Mouse (Mus musculus) embryonic facial prominence, embryonic 10.5 days (tissue): ENCODE measurements around the gene Usp38. TPM values are rescaled to one million over a fixed set of nuclear protein-coding genes. Genes with fewer than 3 reads are reported as not detected.
"Not testable (repeated sequence)": the region's sequence is repeated elsewhere in the genome, so short reads cannot be mapped to it uniquely, and the experiment has no call there.

Experiments used
- DNase-seq: peaks from one replicate; pipeline ENCODE4 v3.0.0-alpha.2; 2017; ENCODE audit warnings: low spot score
- H3K27ac ChIP-seq: fragments of 300-500 bp; sonication (generic); replicated peaks from 2 replicates; pipeline ENCODE4 v1.5.1; 2016; ENCODE audit warnings: mild to moderate bottlenecking
- H3K27me3 ChIP-seq: fragments of 300-500 bp; sonication (generic); replicated peaks from 2 replicates; pipeline ENCODE4 v1.6.1; 2016; ENCODE audit warnings: low read depth, mild to moderate bottlenecking; ENCODE audit not compliant: poor library complexity, severe bottlenecking
- H3K36me3 ChIP-seq: fragments of 300-500 bp; sonication (generic); replicated peaks from 2 replicates; pipeline ENCODE4 v1.6.1; 2016; ENCODE audit warnings: mild to moderate bottlenecking, moderate library complexity
- H3K4me1 ChIP-seq: fragments of 300-500 bp; sonication (generic); 2 replicates; pipeline ENCODE4 v1.6.1; 2016
- H3K4me3 ChIP-seq: fragments of 300-500 bp; sonication (generic); 2 replicates; pipeline ENCODE4 v1.5.1; 2016; ENCODE audit warnings: mild to moderate bottlenecking, moderate library complexity
- H3K9me3 ChIP-seq: fragments of 300-500 bp; sonication (generic); 2 replicates; pipeline ENCODE4 v1.6.1; 2016; ENCODE audit warnings: mild to moderate bottlenecking
- WGBS: fragments of 180-500 bp; shearing (Covaris S2); methylation state at CpG from one replicate; pipeline ENCODE4 v1.1.7; 2016; 5-methylcytosine and 5-hydroxymethylcytosine counted together
- polyA plus RNA-seq: library from polyadenylated mRNA; unstranded; fragments of >200 nt; fragmentation: Nextera tagmentation; extraction: Ambion mirVana; gene quantifications from 2 replicates; pipeline ENCODE4 v1.2.1, GENCODE M21; 2016

Usp38 gene
- 24.3 and 24.9 TPM in 2 replicates for polyA plus RNA-seq

GRCm38 (mm10) chr8:81014789-81015699, at the start of gene Usp38:
Usp38 (minus strand) TSS chr8:81014928.
- Histone ChIP-seq H3K36me3 (peaks cover 13% of the 10 kb centered on the region), H3K27me3 (no peaks in the 10 kb centered on the region), H3K9me3 (no peaks in the 10 kb centered on the region), H3K4me1 (peaks cover 28% of the 10 kb centered on the region), H3K4me3 (peak within 1 kb of the TSS; percentile 86), H3K27ac (peak within 1 kb of the TSS; percentile 91)
- 3% methylated on average over 57 of the region's 57 CpGs for WGBS
- peak; percentile 100 for DNase-seq

DNA sequence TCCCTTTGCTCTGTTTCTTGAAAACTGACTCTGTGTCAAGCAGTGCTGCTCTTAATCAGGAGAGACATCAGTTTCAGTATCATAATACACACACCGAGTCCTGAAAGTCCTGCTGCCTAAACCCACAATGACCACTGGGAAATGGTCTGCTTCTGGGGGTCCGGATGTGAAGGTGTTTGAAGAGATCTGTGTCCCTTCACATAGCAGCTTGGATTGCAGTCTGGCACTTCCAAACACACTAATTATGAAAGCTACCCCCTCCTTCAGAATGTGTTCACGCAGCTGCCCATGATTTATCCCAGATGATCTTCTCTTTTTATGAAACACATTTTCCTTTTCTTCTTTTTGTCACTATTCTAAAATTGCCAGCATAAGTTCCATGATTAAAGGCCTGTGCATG, 47.8 kb upstream of the Usp38 start:
- no peak for DNase-seq
- Histone ChIP-seq H3K4me3 (no peak overlapping the region), H3K9me3 (no peaks in the 10 kb centered on the region), H3K27ac (no peak overlapping the region), H3K36me3 (no peaks in the 10 kb centered on the region), H3K27me3 (no peaks in the 10 kb centered on the region), H3K4me1 (0 out of 2 replicates have a peak, but pooled peaks cover 3% of the 10 kb centered on the region)
- WGBS: 56% methylated on average over 3 of the region's 3 CpGs

DNA sequence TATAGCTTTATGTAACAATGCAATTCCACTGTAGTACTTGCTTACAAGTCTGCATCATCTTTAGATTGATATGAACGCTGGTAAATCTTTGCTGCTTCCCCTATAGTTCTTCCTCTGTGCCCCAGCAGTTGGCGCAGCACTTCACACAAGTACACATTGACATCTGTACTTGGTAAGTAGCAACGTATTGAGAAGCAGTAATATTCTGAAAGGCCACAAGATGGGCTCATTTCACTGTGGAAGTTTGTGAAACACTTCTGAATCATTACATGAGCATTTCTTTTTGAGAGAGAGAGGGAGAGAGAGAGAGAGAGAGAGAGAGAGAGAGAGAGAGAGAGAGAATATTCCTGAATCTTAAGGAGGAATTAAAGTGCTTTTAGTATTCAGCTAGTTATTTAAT, 47.2 kb upstream of the Usp38 start:
- Histone ChIP-seq H3K27me3 (no peaks in the 10 kb centered on the region), H3K27ac (no peak overlapping the region), H3K9me3 (no peaks in the 10 kb centered on the region), H3K4me1 (0 out of 2 replicates have a peak, but pooled peaks cover 3% of the 10 kb centered on the region), H3K4me3 (no peak overlapping the region), H3K36me3 (no peaks in the 10 kb centered on the region)
- 49% methylated on average over 3 of the region's 3 CpGs for WGBS
- DNase-seq: peak; percentile 12

DNA sequence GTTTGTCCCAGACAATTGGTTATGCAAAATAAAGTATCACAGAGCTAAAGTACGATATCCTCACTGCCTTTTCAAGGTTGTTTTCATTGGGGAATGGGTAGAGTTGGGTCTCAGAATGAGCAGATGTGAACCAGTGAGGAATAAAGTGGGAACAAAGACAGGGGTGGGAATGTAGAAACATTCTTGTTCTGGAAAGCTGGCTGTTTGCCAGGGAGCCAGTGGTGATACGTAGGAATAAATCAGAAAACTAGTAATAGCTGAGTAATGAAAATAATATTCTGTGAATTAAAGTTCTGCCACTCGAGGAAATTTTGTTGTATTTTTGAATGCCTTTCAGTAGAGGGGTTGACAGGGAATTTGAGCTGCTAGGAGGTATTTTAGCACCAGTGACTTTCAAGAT, 29.5 kb upstream of the Usp38 start:
- no peak overlapping the region for H3K27ac ChIP-seq
- H3K27me3 ChIP-seq: no peaks in the 10 kb centered on the region
- no peak for DNase-seq
- no peaks in the 10 kb centered on the region for H3K9me3 ChIP-seq
- H3K36me3 ChIP-seq: no peaks in the 10 kb centered on the region
- H3K4me1 ChIP-seq: no peaks in the 10 kb centered on the region
- H3K4me3 ChIP-seq: no peak overlapping the region
- 74% methylated on average over 3 of the region's 3 CpGs for WGBS

DNA sequence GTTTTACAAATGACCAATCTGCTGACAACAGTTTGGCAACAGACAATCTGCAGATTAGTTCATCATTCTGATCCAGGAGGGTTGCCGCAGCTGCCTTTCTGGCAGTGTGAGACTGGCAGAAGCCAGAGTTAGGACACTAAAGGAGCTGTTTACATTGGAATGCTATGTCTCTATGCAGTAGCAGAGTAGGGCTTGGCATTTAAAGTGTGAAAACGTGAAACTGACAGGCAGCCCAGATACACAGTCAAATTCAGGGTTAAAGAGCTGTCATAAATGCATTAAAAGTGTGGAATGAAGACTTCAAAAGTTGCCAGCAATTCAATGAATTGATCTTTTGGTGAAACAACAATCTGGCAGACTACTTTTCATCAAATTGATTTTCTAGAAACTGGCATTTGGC, 13.3 kb upstream of the Usp38 start:
- no peaks in the 10 kb centered on the region for H3K27me3 ChIP-seq
- 57% methylated on average over 2 of the region's 2 CpGs for WGBS
- no peak for DNase-seq

GRCm38 (mm10) chr8:81017548-81017947, 2.8 kb upstream of the Usp38 start:
- H3K27me3 ChIP-seq, DNase-seq, H3K9me3 ChIP-seq, H3K36me3 ChIP-seq, H3K4me3 ChIP-seq, H3K27ac ChIP-seq: not testable (repeated sequence)
- WGBS: 92% methylated on average over 8 of the region's 8 CpGs
- peaks cover 20% of the 10 kb centered on the region for H3K4me1 ChIP-seq

More for the DNA sequence above, 13.3 kb upstream of the Usp38 start:
- Histone ChIP-seq H3K36me3 (no peaks in the 10 kb centered on the region), H3K9me3 (peaks cover 12% of the 10 kb centered on the region; the same call in 1 of the 2 replicates), H3K4me1 (no peaks in the 10 kb centered on the region), H3K4me3 (no peak overlapping the region), H3K27ac (no peak overlapping the region)

GRCm38 (mm10) chr8:81013811-81014530, 757 bp downstream of the Usp38 start:
- H3K36me3 ChIP-seq: peaks cover 24% of the 10 kb centered on the region
- peak overlapping the region; percentile 83 for H3K27ac ChIP-seq
- H3K27me3 ChIP-seq: no peaks in the 10 kb centered on the region
- WGBS: 4% methylated on average over 45 of the region's 45 CpGs
- H3K9me3 ChIP-seq: no peaks in the 10 kb centered on the region
- peaks cover 28% of the 10 kb centered on the region for H3K4me1 ChIP-seq
- DNase-seq: peak; percentile 37
- peak overlapping the region; percentile 86 for H3K4me3 ChIP-seq

DNA sequence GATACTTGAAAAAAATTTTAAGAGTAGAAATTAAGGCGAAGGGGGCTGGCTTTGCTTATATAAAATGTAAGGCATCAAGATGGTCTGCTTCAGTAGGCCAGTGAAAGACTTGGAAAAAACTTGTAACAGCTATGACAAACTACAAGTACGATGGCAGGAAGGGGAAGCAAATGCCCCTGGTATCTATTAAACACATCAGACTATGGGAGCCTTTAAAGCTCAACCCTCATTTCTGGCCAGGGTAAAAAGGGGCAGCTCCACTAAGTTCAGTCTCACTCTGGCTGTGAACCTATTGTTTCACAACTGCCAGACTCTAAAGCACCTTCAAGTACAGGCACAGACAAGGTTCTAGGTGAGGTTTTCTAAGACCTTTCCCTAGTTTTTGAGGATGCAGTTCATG, 2.0 kb downstream of the Usp38 start:
- WGBS: 81% methylated on average over 2 of the region's 2 CpGs
- Histone ChIP-seq H3K4me3 (peak overlapping the region; percentile 86), H3K4me1 (peaks cover 28% of the 10 kb centered on the region), H3K9me3 (no peaks in the 10 kb centered on the region), H3K36me3 (peaks cover 33% of the 10 kb centered on the region), H3K27ac (no peak overlapping the region), H3K27me3 (no peaks in the 10 kb centered on the region)
- DNase-seq: no peak

DNA sequence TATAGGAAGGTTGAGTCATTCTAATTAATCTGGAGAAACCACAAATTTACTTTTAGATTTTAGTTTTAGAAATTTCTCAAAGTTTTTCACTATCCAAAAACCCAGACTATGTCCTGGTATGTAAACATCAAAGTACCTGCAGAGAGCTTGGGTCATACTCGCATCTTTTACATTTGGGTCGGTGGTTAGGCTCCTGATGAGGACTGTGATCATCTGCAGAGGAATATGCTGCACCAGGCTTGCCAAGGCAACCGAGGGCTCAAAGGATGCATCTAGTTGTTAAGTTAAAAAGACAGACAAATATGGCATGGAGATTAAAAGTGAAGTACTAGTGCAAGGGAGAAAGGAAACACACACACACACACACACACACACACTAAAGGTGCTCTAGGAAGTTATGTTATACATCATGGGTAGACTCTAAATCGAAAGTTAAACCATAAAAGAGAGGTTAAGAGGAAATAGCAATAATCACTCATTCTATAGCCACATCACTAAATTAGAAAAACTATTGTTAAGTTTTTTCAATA, 2.6 kb downstream of the Usp38 start:
- Histone ChIP-seq H3K9me3 (no peaks in the 10 kb centered on the region), H3K27ac (no peak overlapping the region), H3K4me1 (peaks cover 28% of the 10 kb centered on the region), H3K27me3 (no peaks in the 10 kb centered on the region), H3K4me3 (peak overlapping the region; percentile 86), H3K36me3 (peaks cover 37% of the 10 kb centered on the region)
- 88% methylated on average over 4 of the region's 4 CpGs for WGBS
- no peak for DNase-seq

DNA sequence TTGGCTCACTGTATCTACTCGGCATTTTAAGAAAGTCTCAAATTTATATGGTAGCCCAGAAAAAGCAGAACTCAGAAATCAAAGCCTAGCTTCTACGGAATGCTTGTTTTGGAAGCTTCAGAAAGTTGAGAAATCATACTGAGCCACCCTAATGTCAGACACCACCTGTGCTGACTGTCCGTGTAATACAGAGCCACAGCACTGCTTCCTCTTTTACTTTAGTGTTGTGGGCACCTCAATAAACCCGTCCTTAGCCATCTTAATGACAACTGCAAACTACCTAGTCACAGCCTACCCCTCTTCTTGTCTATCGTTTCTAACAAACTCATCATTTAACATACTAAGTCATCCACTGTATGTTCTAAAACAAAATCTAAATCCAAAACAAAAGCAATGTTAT, 4.3 kb downstream of the Usp38 start:
- no peak for DNase-seq
- 92% methylated on average over 5 of the region's 5 CpGs for WGBS
- H3K36me3 ChIP-seq: peaks cover 52% of the 10 kb centered on the region

DNA sequence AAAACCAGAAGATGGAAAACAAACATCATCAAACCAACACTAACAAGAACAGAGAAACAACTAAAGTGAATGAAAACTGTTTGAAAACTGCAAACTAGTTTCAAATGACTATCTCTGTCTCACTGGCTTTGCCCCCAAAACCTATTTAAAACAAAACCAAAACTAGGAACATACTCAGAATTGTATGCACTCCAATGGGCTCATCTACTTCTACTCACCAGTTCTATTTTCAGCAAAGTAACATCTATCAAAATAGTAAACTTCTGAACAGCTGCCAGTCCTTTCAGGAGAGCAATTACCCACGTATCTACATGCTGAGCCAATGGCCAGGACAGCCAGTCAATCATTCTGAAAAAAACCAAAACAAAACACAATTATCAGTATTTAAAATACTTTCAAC, 9.6 kb downstream of the Usp38 start:
- peaks cover 82% of the 10 kb centered on the region for H3K36me3 ChIP-seq
- H3K27me3 ChIP-seq: no peaks in the 10 kb centered on the region
- H3K4me1 ChIP-seq: no peaks in the 10 kb centered on the region
- DNase-seq: no peak
- H3K27ac ChIP-seq: no peak overlapping the region
- H3K9me3 ChIP-seq: no peaks in the 10 kb centered on the region
- 82% methylated on average over 1 of the region's 1 CpGs for WGBS
- H3K4me3 ChIP-seq: no peak overlapping the region

More for the DNA sequence above, 4.3 kb downstream of the Usp38 start:
- H3K4me3 ChIP-seq: no peak overlapping the region
- H3K27ac ChIP-seq: no peak overlapping the region
- H3K4me1 ChIP-seq: peaks cover 22% of the 10 kb centered on the region
- no peaks in the 10 kb centered on the region for H3K27me3 ChIP-seq
- H3K9me3 ChIP-seq: no peaks in the 10 kb centered on the region

GRCm38 (mm10) chr8:80996632-80997031, 18.1 kb downstream of the Usp38 start:
- H3K4me1 ChIP-seq: no peaks in the 10 kb centered on the region
- H3K9me3 ChIP-seq: no peaks in the 10 kb centered on the region
- H3K27ac ChIP-seq: no peak overlapping the region
- H3K27me3 ChIP-seq: no peaks in the 10 kb centered on the region
- no peak overlapping the region for H3K4me3 ChIP-seq
- peaks cover 89% of the 10 kb centered on the region for H3K36me3 ChIP-seq
- WGBS: 36% methylated on average over 1 of the region's 1 CpGs
- DNase-seq: no peak
